Mouse (Mus musculus) thymus, adult 2 months (tissue): ENCODE results near the gene Ubp1. TPM values are rescaled to one million over a fixed set of nuclear protein-coding genes. Genes with fewer than 3 reads are reported as not detected.

Experiments
- DNase-seq: peaks from one replicate; pipeline ENCODE4 v3.0.0; 2021
- H3K27ac ChIP-seq: fragments of 200-500 bp; 2 replicates; pipeline ENCODE4 v1.5.1; 2012; ENCODE audit warnings: low read length, control low read depth; ENCODE audit not compliant: control insufficient read depth, insufficient read depth
- H3K27me3 ChIP-seq: fragments of 200-500 bp; 2 replicates; pipeline ENCODE4 v1.6.1; 2012; ENCODE audit warnings: mild to moderate bottlenecking, low read length, moderate library complexity, mixed read lengths; ENCODE audit not compliant: control insufficient read depth, insufficient read depth
- H3K36me3 ChIP-seq: fragments of 200-500 bp; 2 replicates; pipeline ENCODE4 v1.6.1; 2012; ENCODE audit warnings: mild to moderate bottlenecking, low read length, moderate library complexity; ENCODE audit not compliant: control insufficient read depth, insufficient read depth
- H3K4me1 ChIP-seq: fragments of 200-500 bp; replicated peaks from 2 replicates; pipeline ENCODE4 v1.6.1; 2012; ENCODE audit warnings: low read length; ENCODE audit not compliant: control insufficient read depth, insufficient read depth
- H3K4me3 ChIP-seq: fragments of 200-500 bp; 2 replicates; pipeline ENCODE4 v1.5.1; 2012; ENCODE audit warnings: mild to moderate bottlenecking, low read length, control low read depth, moderate library complexity; ENCODE audit not compliant: control insufficient read depth, insufficient read depth
- CTCF ChIP-seq: fragments of 200-500 bp; IDR thresholded peaks from 2 replicates; pipeline ENCODE4 v1.5.1; 2012; ENCODE audit warnings: mild to moderate bottlenecking, control low read depth, low read length, moderate library complexity, borderline replicate concordance; ENCODE audit not compliant: control insufficient read depth, poor library complexity, insufficient read depth; ENCODE audit errors: extremely low read depth
- POLR2A ChIP-seq: fragments of 200-500 bp; IDR thresholded peaks from 2 replicates; pipeline ENCODE4 v1.6.1; 2012; ENCODE audit warnings: mild to moderate bottlenecking, low read length, control low read depth, moderate library complexity; ENCODE audit not compliant: control insufficient read depth, poor library complexity, insufficient read depth; ENCODE audit errors: extremely low read depth
- WGBS: fragments of 180-500 bp; shearing (Covaris S2); methylation state at CpG from one replicate; pipeline ENCODE4 v1.1.7; 2018; 5-methylcytosine and 5-hydroxymethylcytosine counted together
- polyA plus RNA-seq: library from polyadenylated mRNA; depleted of rRNA; stranded (reverse); fragments of >200 nt; gene quantifications from 2 replicates; pipeline ENCODE4 v1.2.3, GENCODE M21; 2012

The Ubp1 gene
- polyA plus RNA-seq, 1 experiment, result 101 TPM

DNA sequence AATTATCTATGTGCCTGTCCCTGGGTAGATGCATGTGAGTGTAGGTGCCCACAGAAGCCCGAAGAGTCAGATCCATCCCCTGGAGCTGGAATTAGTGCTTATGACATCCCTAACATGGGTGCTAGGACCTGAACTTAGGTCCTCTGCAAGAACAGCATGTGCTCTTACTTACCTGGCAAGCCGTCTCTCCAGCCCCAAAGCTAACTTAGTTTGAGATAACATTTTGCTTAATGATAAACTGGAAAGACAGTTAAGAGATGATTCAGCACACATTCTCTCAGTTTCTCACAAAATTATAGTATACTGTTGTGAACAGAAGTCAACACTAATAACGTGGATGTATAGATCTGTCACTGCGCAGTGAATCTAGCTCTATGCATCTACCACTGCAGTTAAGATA is 36.1 kb downstream of the Ubp1 start:
- Histone ChIP-seq H3K4me1 (no peaks in the 10 kb centered on the region), H3K36me3 (peaks cover 75% of the 10 kb centered on the region)
- DNase-seq, result no peak

DNA sequence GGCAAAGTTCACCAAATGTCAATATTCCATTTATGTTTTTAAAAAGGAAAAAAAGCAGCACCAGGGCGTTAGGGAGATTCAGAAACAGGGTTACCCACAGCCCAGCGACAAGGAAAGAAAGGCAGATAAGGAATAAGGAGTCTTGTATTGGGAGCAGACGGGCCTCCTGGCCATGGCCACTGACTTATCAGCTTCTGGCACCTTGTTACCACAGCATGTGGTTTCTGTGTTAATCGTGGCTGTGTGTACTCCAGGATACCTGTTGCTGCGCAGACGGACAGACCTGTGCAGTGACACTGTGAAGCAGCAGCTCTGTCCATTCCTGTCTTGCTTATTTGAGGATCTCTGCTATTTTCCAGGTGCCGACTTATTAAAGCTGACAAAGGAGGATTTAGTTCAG is 38.2 kb downstream of the Ubp1 start:
- no peak overlapping the region for H3K4me3 ChIP-seq
- no peaks in the 10 kb centered on the region for H3K4me1 ChIP-seq
- no peak for TF ChIP-seq POLR2A
- no peak for DNase-seq
- peaks cover 68% of the 10 kb centered on the region for H3K36me3 ChIP-seq
- H3K27ac ChIP-seq, result no peak overlapping the region
- 92% methylated on average over 7 of the region's 7 CpGs for WGBS
- H3K27me3 ChIP-seq, result no peaks in the 10 kb centered on the region

More for the DNA sequence above, 36.1 kb downstream of the Ubp1 start:
- Histone ChIP-seq H3K27ac (no peak overlapping the region), H3K4me3 (no peak overlapping the region), H3K27me3 (no peaks in the 10 kb centered on the region)
- over 99% methylated on average over 4 of the region's 4 CpGs for WGBS
- no peak for TF ChIP-seq POLR2A
- TF ChIP-seq CTCF, result no peak

GRCm38 (mm10) chr9:113969399-113969798 is 38.7 kb downstream of the Ubp1 start:
- no peak for DNase-seq
- 97% methylated on average over 8 of the region's 8 CpGs for WGBS
- Histone ChIP-seq H3K27ac (no peak overlapping the region), H3K27me3 (no peaks in the 10 kb centered on the region), H3K4me1 (no peaks in the 10 kb centered on the region), H3K4me3 (no peak overlapping the region), H3K36me3 (peaks cover 65% of the 10 kb centered on the region)
- no peak for TF ChIP-seq POLR2A
- TF ChIP-seq CTCF, result no peak

DNA sequence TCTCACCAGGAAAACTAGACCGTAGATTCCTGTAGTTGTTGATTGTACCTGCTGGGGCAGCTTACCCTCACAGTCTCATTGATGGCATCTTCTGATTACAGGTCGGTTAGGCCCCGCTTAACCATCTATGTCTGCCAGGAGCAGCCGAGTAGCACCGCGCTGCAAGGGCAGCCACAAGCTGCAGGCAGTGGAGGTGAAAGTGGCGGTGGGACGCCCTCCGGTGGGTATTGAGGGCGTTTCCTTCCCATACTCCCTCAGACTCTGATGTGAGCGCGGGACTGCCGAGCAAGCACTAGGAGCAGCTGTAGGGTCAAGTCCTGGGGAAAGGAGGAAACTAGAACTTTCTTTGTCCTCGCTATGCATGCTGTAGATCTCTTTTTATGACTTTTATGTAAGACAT is 39.3 kb downstream of the Ubp1 start:
- DNase-seq, result no peak
- peaks cover 66% of the 10 kb centered on the region for H3K36me3 ChIP-seq
- no peak overlapping the region for H3K4me3 ChIP-seq
- H3K27me3 ChIP-seq, result no peaks in the 10 kb centered on the region
- TF ChIP-seq CTCF (no peak), POLR2A (no peak)
- WGBS, result 96% methylated on average over 14 of the region's 14 CpGs
- no peak overlapping the region for H3K27ac ChIP-seq
- H3K4me1 ChIP-seq, result no peaks in the 10 kb centered on the region

DNA sequence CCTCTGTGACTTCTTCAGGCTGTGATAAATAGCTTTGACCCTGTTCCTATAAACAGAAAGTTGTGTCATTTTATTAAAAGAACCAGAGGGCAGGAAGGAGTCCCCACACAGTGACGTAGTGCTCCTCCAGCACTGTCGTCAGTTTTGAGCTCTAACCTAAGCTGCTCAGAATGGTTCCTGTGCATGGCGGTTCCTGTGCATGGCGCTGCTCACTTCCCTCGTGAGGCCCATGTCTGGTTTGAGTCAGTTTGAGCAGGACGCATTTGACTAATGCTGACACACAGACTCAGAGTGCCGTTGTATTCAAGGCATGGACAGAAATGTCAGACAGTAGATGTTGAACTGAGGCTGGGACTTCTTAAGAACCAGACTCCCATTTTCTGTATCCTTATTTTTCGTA is 40.9 kb downstream of the Ubp1 start:
- DNase-seq, result no peak
- Histone ChIP-seq H3K27me3 (no peaks in the 10 kb centered on the region), H3K4me1 (no peaks in the 10 kb centered on the region), H3K4me3 (no peak overlapping the region), H3K36me3 (peaks cover 68% of the 10 kb centered on the region), H3K27ac (no peak overlapping the region)
- 93% methylated on average over 8 of the region's 8 CpGs for WGBS
- no peak for TF ChIP-seq POLR2A

DNA sequence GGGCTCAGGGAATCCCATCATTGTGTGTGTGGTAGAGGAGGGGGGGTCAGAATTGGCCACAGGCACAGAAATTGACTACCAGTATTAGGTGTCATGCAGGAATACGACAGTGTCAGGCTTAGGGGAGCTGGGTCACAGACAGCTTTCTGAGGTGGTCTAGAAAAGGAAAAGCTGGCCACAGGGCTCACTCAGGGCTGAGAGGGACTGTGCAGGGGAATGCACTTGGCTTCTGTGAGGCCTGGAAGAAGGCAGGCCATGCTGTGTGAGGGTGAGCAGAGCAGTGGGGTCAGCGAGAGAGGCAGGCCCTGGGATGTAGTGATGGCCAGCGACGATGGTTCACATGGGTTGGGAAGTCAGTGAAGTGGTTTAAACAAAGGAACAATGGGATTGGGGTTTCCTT is 43.1 kb downstream of the Ubp1 start:
- H3K4me3 ChIP-seq, result no peak overlapping the region
- no peaks in the 10 kb centered on the region for H3K4me1 ChIP-seq
- peaks cover 66% of the 10 kb centered on the region for H3K36me3 ChIP-seq
- DNase-seq, result no peak
- WGBS, result 96% methylated on average over 4 of the region's 4 CpGs
- TF ChIP-seq CTCF (no peak), POLR2A (no peak)
- H3K27ac ChIP-seq, result no peak overlapping the region
- no peaks in the 10 kb centered on the region for H3K27me3 ChIP-seq

DNA sequence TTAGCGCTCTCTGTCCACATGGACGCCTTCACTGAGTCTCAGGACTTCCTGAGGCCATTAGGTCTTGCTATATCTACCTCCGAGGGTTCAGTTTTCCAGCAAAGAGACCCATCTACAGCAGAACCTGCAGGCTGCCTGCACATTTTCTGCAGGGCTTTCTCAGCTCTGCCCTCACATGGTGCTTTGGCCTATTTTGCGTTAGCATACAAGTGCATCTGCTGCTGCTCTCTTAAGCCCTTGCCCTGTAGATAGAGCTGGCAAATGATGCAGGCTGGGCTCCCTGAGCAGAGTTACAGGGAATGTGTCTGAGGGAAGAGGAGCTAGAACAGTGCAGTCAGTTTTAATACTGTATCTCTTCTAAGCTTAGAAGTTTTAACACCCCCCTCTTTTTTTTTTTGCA is 44.2 kb downstream of the Ubp1 start:
- Histone ChIP-seq H3K27me3 (no peaks in the 10 kb centered on the region), H3K4me3 (no peak overlapping the region), H3K4me1 (no peaks in the 10 kb centered on the region), H3K36me3 (peaks cover 57% of the 10 kb centered on the region), H3K27ac (no peak overlapping the region)
- TF ChIP-seq POLR2A (no peak), CTCF (no peak)
- 94% methylated on average over 4 of the region's 4 CpGs for WGBS
- DNase-seq, result no peak
